Mouse (Mus musculus) embryonic facial prominence, embryonic 11.5 days (tissue): ENCODE measurements around the gene Sar1b. TPM values are rescaled to one million over a fixed set of nuclear protein-coding genes. Genes with fewer than 3 reads are reported as not detected.
"Not testable (repeated sequence)": the region's sequence is repeated elsewhere in the genome, so short reads cannot be mapped to it uniquely, and the experiment has no call there.

Experiments
- ATAC-seq: fragments of 200-750 bp; cut with Nextera tagmentation; replicated peaks from 2 replicates; pipeline ENCODE4 v1.8.0; 2017; ENCODE audit warnings: low read depth; ENCODE audit not compliant: insufficient number of reproducible peaks, low FRiP score, low TSS enrichment
- DNase-seq: peaks from one replicate; pipeline ENCODE4 v3.0.0-alpha.2; 2015; ENCODE audit warnings: low spot score
- H3K27ac ChIP-seq: fragments of 300-500 bp; sonication (generic); replicated peaks from 2 replicates; pipeline ENCODE4 v1.5.1; 2014; ENCODE audit warnings: mild to moderate bottlenecking, low read depth, low read length, control low read depth
- H3K27me3 ChIP-seq: fragments of 300-500 bp; sonication (generic); 2 replicates; pipeline ENCODE4 v1.6.1; 2014; ENCODE audit warnings: mild to moderate bottlenecking, low read length, moderate library complexity, mixed read lengths; ENCODE audit not compliant: control insufficient read depth, insufficient read depth
- H3K36me3 ChIP-seq: fragments of 300-500 bp; sonication (generic); replicated peaks from 2 replicates; pipeline ENCODE4 v1.6.1; 2014; ENCODE audit warnings: low read depth, mild to moderate bottlenecking, low read length, moderate library complexity, mixed read lengths; ENCODE audit not compliant: control insufficient read depth, insufficient read depth
- H3K4me1 ChIP-seq: fragments of 300-500 bp; sonication (generic); 2 replicates; pipeline ENCODE4 v1.6.1; 2014; ENCODE audit warnings: low read length, mixed read lengths; ENCODE audit not compliant: control insufficient read depth, insufficient read depth
- H3K4me2 ChIP-seq: fragments of 300-500 bp; sonication (generic); 2 replicates; pipeline ENCODE4 v1.6.1; 2014; ENCODE audit warnings: low read depth, mild to moderate bottlenecking, control low read depth, low read length, moderate library complexity
- H3K4me3 ChIP-seq: fragments of 300-500 bp; sonication (generic); 2 replicates; pipeline ENCODE4 v1.5.1; 2014; ENCODE audit warnings: low read depth, low read length, control low read depth
- H3K9ac ChIP-seq: fragments of 300-500 bp; sonication (generic); replicated peaks from 2 replicates; pipeline ENCODE4 v1.6.1; 2014; ENCODE audit warnings: mild to moderate bottlenecking, control low read depth, low read length
- H3K9me3 ChIP-seq: fragments of 300-500 bp; sonication (generic); replicated peaks from 2 replicates; pipeline ENCODE4 v1.6.1; 2016; ENCODE audit warnings: mild to moderate bottlenecking, low read length, inconsistent platforms, mixed read lengths; ENCODE audit not compliant: control insufficient read depth
- WGBS: fragments of 180-500 bp; shearing (Covaris S2); extraction: QIAGEN DNeasy Blood & Tissue Kit; methylation state at CpG from one replicate; pipeline ENCODE4 v1.1.7; 2014; 5-methylcytosine and 5-hydroxymethylcytosine counted together
- polyA plus RNA-seq: library from polyadenylated mRNA; unstranded; fragments of >200 nt; fragmentation: Nextera tagmentation; extraction: Ambion mirVana; gene quantifications from 2 replicates; pipeline ENCODE4 v1.2.1, GENCODE M21; 2014

Gene Sar1b
- polyA plus RNA-seq, 1 experiment from 2014 or later: 108 TPM

- H3K27me3 ChIP-seq: no peaks in the 10 kb centered on the region
- ATAC-seq: no peak
- DNase-seq: no peak
- WGBS: 91% methylated on average over 6 of the region's 6 CpGs
- H3K9me3 ChIP-seq: no peaks in the 10 kb centered on the region
- no peak overlapping the region for H3K9ac ChIP-seq
- H3K36me3 ChIP-seq: peaks cover 5% of the 10 kb centered on the region
- H3K27ac ChIP-seq: no peak overlapping the region
- H3K4me1 ChIP-seq: no peaks in the 10 kb centered on the region
- H3K4me2 ChIP-seq: no peak overlapping the region
- no peak overlapping the region for H3K4me3 ChIP-seq
These were observed 19.2 kb downstream of the Sar1b start for GRCm38 (mm10) chr11:51782721-51783120.

- Histone ChIP-seq H3K9me3 (no peaks in the 10 kb centered on the region), H3K9ac (no peak overlapping the region), H3K36me3 (peaks cover 5% of the 10 kb centered on the region), H3K27me3 (no peaks in the 10 kb centered on the region), H3K4me2 (no peak overlapping the region), H3K4me1 (no peaks in the 10 kb centered on the region), H3K27ac (no peak overlapping the region), H3K4me3 (no peak overlapping the region)
- ATAC-seq (no peak), DNase-seq (peak; percentile 40)
- WGBS: 88% methylated on average over 6 of the region's 6 CpGs
These were observed 22.4 kb downstream of the Sar1b start for GRCm38 (mm10) chr11:51785926-51786325.

- H3K36me3 ChIP-seq, DNase-seq, H3K9me3 ChIP-seq, H3K27ac ChIP-seq, H3K4me1 ChIP-seq, H3K4me2 ChIP-seq, ATAC-seq, H3K9ac ChIP-seq, H3K4me3 ChIP-seq, H3K27me3 ChIP-seq: not testable (repeated sequence)
- 75% methylated on average over 4 of the region's 4 CpGs for WGBS
These were observed 26.2 kb downstream of the Sar1b start for GRCm38 (mm10) chr11:51789735-51790134.

GRCm38 (mm10) chr11:51790662-51791061 lies 27.2 kb downstream of the Sar1b start:
- H3K27me3 ChIP-seq: no peaks in the 10 kb centered on the region
- peaks cover 3% of the 10 kb centered on the region for H3K36me3 ChIP-seq
- H3K4me2 ChIP-seq: no peak overlapping the region
- no peak for DNase-seq
- H3K27ac ChIP-seq: no peak overlapping the region
- H3K9me3 ChIP-seq: no peaks in the 10 kb centered on the region
- H3K9ac ChIP-seq: no peak overlapping the region
- no peaks in the 10 kb centered on the region for H3K4me1 ChIP-seq
- H3K4me3 ChIP-seq: no peak overlapping the region
- ATAC-seq: no peak
- WGBS: 96% methylated on average over 7 of the region's 7 CpGs

GRCm38 (mm10) chr11:51796272-51796671 lies 32.8 kb downstream of the Sar1b start:
- Histone ChIP-seq H3K9me3 (no peaks in the 10 kb centered on the region), H3K27ac (no peak overlapping the region), H3K9ac (no peak overlapping the region), H3K4me1 (no peaks in the 10 kb centered on the region), H3K4me2 (no peak overlapping the region), H3K36me3 (no peaks in the 10 kb centered on the region), H3K4me3 (no peak overlapping the region), H3K27me3 (no peaks in the 10 kb centered on the region)
- no peak for ATAC-seq
- WGBS: 84% methylated on average over 4 of the region's 4 CpGs
- no peak for DNase-seq

- H3K4me1 ChIP-seq: no peaks in the 10 kb centered on the region; the same call in 1 of the 2 replicates
- H3K4me3 ChIP-seq: no peak overlapping the region
- 42% methylated on average over 7 of the region's 8 CpGs for WGBS
- no peaks in the 10 kb centered on the region for H3K27me3 ChIP-seq
- H3K9ac ChIP-seq: no peak overlapping the region
- H3K36me3 ChIP-seq: no peaks in the 10 kb centered on the region
- no peak overlapping the region for H3K4me2 ChIP-seq
- ATAC-seq (no peak), DNase-seq (no peak)
- H3K27ac ChIP-seq: no peak overlapping the region
- no peaks in the 10 kb centered on the region for H3K9me3 ChIP-seq
These were observed 37.3 kb downstream of the Sar1b start for GRCm38 (mm10) chr11:51800634-51801325.

GRCm38 (mm10) chr11:51805221-51805981 lies 41.9 kb downstream of the Sar1b start:
- Histone ChIP-seq H3K4me3 (peak overlapping the region; percentile 43), H3K36me3 (no peaks in the 10 kb centered on the region), H3K27ac (no peak overlapping the region), H3K9me3 (no peaks in the 10 kb centered on the region), H3K4me2 (peak overlapping the region; percentile 47), H3K27me3 (no peaks in the 10 kb centered on the region), H3K4me1 (no peaks in the 10 kb centered on the region; the same call in 1 of the 2 replicates), H3K9ac (peak overlapping the region; percentile 33; the same call in 1 of the 2 replicates)
- 15% methylated on average over 17 of the region's 17 CpGs for WGBS
- ATAC-seq: 0 out of 2 replicates have a peak, but pooled peaks have one; percentile 57
- DNase-seq: peak; percentile 88
